Mouse (Mus musculus) mesoderm, embryonic 11.5 days (tissue): ENCODE data around the gene Lysmd4.

ENCODE experiments used
- DNase-seq: peaks from one replicate; pipeline ENCODE4 v3.0.0-alpha.2; 2012; ENCODE audit warnings: low read depth, low spot score

The Lysmd4 gene

GRCm38 (mm10) chr7:67222220-67222862 lies at the start of gene Lysmd4:
Gene Lysmd4 (plus strand): TSS chr7:67222544.
- DNase-seq, result peak; percentile 94

GRCm38 (mm10) chr7:67173522-67174195 lies 48.7 kb upstream of the Lysmd4 start:
- no peak for DNase-seq

GRCm38 (mm10) chr7:67183786-67184185 lies 38.6 kb upstream of the Lysmd4 start:
- DNase-seq, result no peak

- DNase-seq, result peak; percentile 61
Measured at GRCm38 (mm10) chr7:67199412-67199811, 22.9 kb upstream of the Lysmd4 start.

GRCm38 (mm10) chr7:67203625-67204024 lies 18.7 kb upstream of the Lysmd4 start:
- DNase-seq, result no peak

- no peak for DNase-seq
Measured at GRCm38 (mm10) chr7:67205734-67206425, 16.5 kb upstream of the Lysmd4 start.

GRCm38 (mm10) chr7:67206496-67206895 lies 15.8 kb upstream of the Lysmd4 start:
- no peak for DNase-seq

GRCm38 (mm10) chr7:67207701-67208100 lies 14.6 kb upstream of the Lysmd4 start:
- DNase-seq, result no peak

- no peak for DNase-seq
Measured at GRCm38 (mm10) chr7:67208317-67208716, 14.0 kb upstream of the Lysmd4 start.

- DNase-seq, result no peak
Measured at GRCm38 (mm10) chr7:67210004-67210833, 12.1 kb upstream of the Lysmd4 start.

- peak; percentile 34 for DNase-seq
Measured at GRCm38 (mm10) chr7:67211341-67211740, 11.0 kb upstream of the Lysmd4 start.

- DNase-seq, result peak; percentile 48
Measured at GRCm38 (mm10) chr7:67211971-67212370, 10.4 kb upstream of the Lysmd4 start.

GRCm38 (mm10) chr7:67213589-67213988 lies 8.8 kb upstream of the Lysmd4 start:
- no peak for DNase-seq

- DNase-seq, result no peak
Measured at GRCm38 (mm10) chr7:67216351-67216750, 6.0 kb upstream of the Lysmd4 start.

GRCm38 (mm10) chr7:67217025-67217424 lies 5.3 kb upstream of the Lysmd4 start:
- DNase-seq, result peak; percentile 64

- no peak for DNase-seq
Measured at GRCm38 (mm10) chr7:67225943-67226625, 3.7 kb downstream of the Lysmd4 start.

GRCm38 (mm10) chr7:67227538-67227937 lies 5.2 kb downstream of the Lysmd4 start:
- no peak for DNase-seq

- DNase-seq, result no peak
Measured at GRCm38 (mm10) chr7:67228390-67228789, 6.0 kb downstream of the Lysmd4 start.

- DNase-seq, result peak; percentile 48
Measured at GRCm38 (mm10) chr7:67228891-67229602, 6.7 kb downstream of the Lysmd4 start.

GRCm38 (mm10) chr7:67229701-67230100 lies 7.4 kb downstream of the Lysmd4 start:
- DNase-seq, result no peak

- no peak for DNase-seq
Measured at GRCm38 (mm10) chr7:67230221-67230620, 7.9 kb downstream of the Lysmd4 start.
